Mouse (Mus musculus) MEL (cell line): Measurements from ENCODE around the gene Hist1h1t. TPM values are rescaled to one million over a fixed set of nuclear protein-coding genes. Genes with fewer than 3 reads are reported as not detected.

Source experiments
- DNase-seq: peaks from one replicate; pipeline ENCODE4 v3.0.0; 2011; ENCODE audit warnings: low read depth, low spot score
- H3K27ac ChIP-seq: 2 replicates; pipeline ENCODE4 v1.5.1; 2012; ENCODE audit warnings: low read depth, mild to moderate bottlenecking, control low read depth, low read length, moderate library complexity; ENCODE audit not compliant: control insufficient read depth
- H3K27me3 ChIP-seq, 2 experiments: fragments of 150-350 bp in 1 of 2; sonication (generic) in 1 of 2; 2 replicates each; pipeline ENCODE4 v1.6.1; 2012; ENCODE audit warnings: low read length in 2 of 2, mild to moderate bottlenecking in 2 of 2, improper control_type of control experiment in 1 of 2, moderate library complexity in 1 of 2; ENCODE audit not compliant: insufficient read depth in 2 of 2, control insufficient read depth in 1 of 2
- H3K36me3 ChIP-seq, 2 experiments: 2 replicates each; pipeline ENCODE4 v1.6.1; 2012 to 2014; ENCODE audit warnings: low read length in 2 of 2, improper control_type of control experiment in 1 of 2, inconsistent platforms in 1 of 2, mild to moderate bottlenecking in 1 of 2; ENCODE audit not compliant: insufficient read depth in 2 of 2, control insufficient read depth in 1 of 2
- H3K4me1 ChIP-seq, 2 experiments: fragments of 150-350 bp in 1 of 2; sonication (generic) in 1 of 2; 2 replicates each; pipeline ENCODE4 v1.6.1; 2012; ENCODE audit warnings: low read length in 2 of 2, improper control_type of control experiment in 1 of 2, mild to moderate bottlenecking in 1 of 2; ENCODE audit not compliant: insufficient read depth in 2 of 2, control insufficient read depth in 1 of 2
- H3K4me3 ChIP-seq, 2 experiments: fragments of 150-350 bp in 1 of 2; sonication (generic) in 1 of 2; 2 replicates each; pipeline ENCODE4 v1.5.1; 2012; ENCODE audit warnings: low read depth in 2 of 2, low read length in 2 of 2, mild to moderate bottlenecking in 2 of 2, moderate library complexity in 2 of 2, control low read depth in 1 of 2, improper control_type of control experiment in 1 of 2; ENCODE audit not compliant: control insufficient read depth in 1 of 2, insufficient read depth in 1 of 2
- H3K79me2 ChIP-seq: 2 replicates; pipeline ENCODE4 v1.6.1; 2012; ENCODE audit warnings: mild to moderate bottlenecking, low read length, moderate library complexity; ENCODE audit not compliant: control insufficient read depth, poor library complexity, insufficient read depth
- H3K9ac ChIP-seq: 2 replicates; pipeline ENCODE4 v1.6.1; 2012; ENCODE audit warnings: low read depth, mild to moderate bottlenecking, control low read depth, low read length, moderate library complexity; ENCODE audit not compliant: control insufficient read depth, poor library complexity, severe bottlenecking
- H3K9me3 ChIP-seq: fragments of 150-350 bp; sonication (generic); replicated peaks from 2 replicates; pipeline ENCODE4 v1.6.1; 2012; ENCODE audit warnings: mild to moderate bottlenecking, low read length, improper control_type of control experiment, moderate library complexity; ENCODE audit not compliant: insufficient read depth
- BHLHE40 ChIP-seq: IDR thresholded peaks from 2 replicates; pipeline ENCODE4 v1.6.1; 2012; ENCODE audit warnings: low read depth, mild to moderate bottlenecking, inconsistent platforms, low read length, improper control_type of control experiment, borderline replicate concordance
- CHD1 ChIP-seq: IDR thresholded peaks from 2 replicates; pipeline ENCODE4 v1.6.1; 2012; ENCODE audit warnings: low read depth, mild to moderate bottlenecking, inconsistent platforms, low read length, improper control_type of control experiment
- CHD2 ChIP-seq: IDR thresholded peaks from 2 replicates; pipeline ENCODE4 v1.6.1; 2011; ENCODE audit warnings: low read length, improper control_type of control experiment
- E2F4 ChIP-seq: IDR thresholded peaks from 2 replicates; pipeline ENCODE4 v1.6.1; 2011; ENCODE audit warnings: low read depth, low read length, improper control_type of control experiment, borderline replicate concordance
- ELF1 ChIP-seq: IDR thresholded peaks from 2 replicates; pipeline ENCODE4 v1.6.1; 2014; ENCODE audit warnings: low read depth, mild to moderate bottlenecking, inconsistent platforms, low read length, improper control_type of control experiment, moderate library complexity
- EP300 ChIP-seq, 2 experiments: IDR thresholded peaks; 2 replicates each; pipeline ENCODE4 v1.6.1; 2011; ENCODE audit warnings: improper control_type of control experiment in 2 of 2, low read length in 2 of 2, low read depth in 1 of 2, mild to moderate bottlenecking in 1 of 2
- GABPA ChIP-seq: IDR thresholded peaks from 2 replicates; pipeline ENCODE4 v1.6.1; 2012; ENCODE audit warnings: low read depth, mild to moderate bottlenecking, inconsistent platforms, low read length, improper control_type of control experiment, moderate library complexity
- GATA1 ChIP-seq: IDR thresholded peaks from 2 replicates; pipeline ENCODE4 v1.6.1; 2011; ENCODE audit warnings: low read depth, low read length, improper control_type of control experiment
- JUND ChIP-seq: IDR thresholded peaks from 2 replicates; pipeline ENCODE4 v1.6.1; 2011; ENCODE audit warnings: low read depth, mild to moderate bottlenecking, improper control_type of control experiment, low read length
- MAX ChIP-seq: IDR thresholded peaks from 2 replicates; pipeline ENCODE4 v1.6.1; 2011; ENCODE audit warnings: low read length, improper control_type of control experiment
- MEF2A ChIP-seq: IDR thresholded peaks from 2 replicates; pipeline ENCODE4 v1.6.1; 2014; ENCODE audit warnings: low read depth, mild to moderate bottlenecking, inconsistent platforms, low read length, improper control_type of control experiment; ENCODE audit not compliant: poor library complexity, insufficient replicate concordance, severe bottlenecking; ENCODE audit errors: extremely low read depth
- MXI1 ChIP-seq: IDR thresholded peaks from 2 replicates; pipeline ENCODE4 v1.6.1; 2011; ENCODE audit warnings: mild to moderate bottlenecking, low read depth, low read length, improper control_type of control experiment
- POLR2A ChIP-seq, 2 experiments: IDR thresholded peaks; 2 replicates each; pipeline ENCODE4 v1.6.1; 2011 to 2012; ENCODE audit warnings: low read length in 2 of 2, mild to moderate bottlenecking in 2 of 2, control low read depth in 1 of 2, improper control_type of control experiment in 1 of 2, low read depth in 1 of 2, moderate library complexity in 1 of 2; ENCODE audit not compliant: control insufficient read depth in 1 of 2, insufficient read depth in 1 of 2, poor library complexity in 1 of 2
- POLR2AphosphoS2 ChIP-seq: IDR thresholded peaks from 2 replicates; pipeline ENCODE4 v1.6.1; 2011; ENCODE audit warnings: low read length, improper control_type of control experiment
- POLR2AphosphoS5 ChIP-seq: IDR thresholded peaks from 2 replicates; pipeline ENCODE4 v1.6.1; 2012; ENCODE audit warnings: low read depth, borderline replicate concordance, mild to moderate bottlenecking, inconsistent platforms, low read length, moderate library complexity, mixed read lengths
- RAD21 ChIP-seq: IDR thresholded peaks from 2 replicates; pipeline ENCODE4 v1.6.1; 2011; ENCODE audit warnings: mild to moderate bottlenecking, low read depth, low read length, improper control_type of control experiment
- RCOR1 ChIP-seq: IDR thresholded peaks from 2 replicates; pipeline ENCODE4 v1.6.1; 2012; ENCODE audit warnings: low read depth, mild to moderate bottlenecking, inconsistent platforms, low read length, improper control_type of control experiment
- SMC3 ChIP-seq: IDR thresholded peaks from 2 replicates; pipeline ENCODE4 v1.6.1; 2011; ENCODE audit warnings: low read depth, low read length, improper control_type of control experiment
- TAL1 ChIP-seq: IDR thresholded peaks from 2 replicates; pipeline ENCODE4 v1.6.1; 2012; ENCODE audit warnings: mild to moderate bottlenecking, inconsistent platforms, low read length, moderate library complexity, mixed read lengths
- TBP ChIP-seq: IDR thresholded peaks from 2 replicates; pipeline ENCODE4 v1.8.0; 2011; ENCODE audit warnings: low read depth, low read length, improper control_type of control experiment
- UBTF ChIP-seq: IDR thresholded peaks from 2 replicates; pipeline ENCODE4 v1.6.1; 2012; ENCODE audit warnings: low read depth, mild to moderate bottlenecking, inconsistent platforms, low read length, improper control_type of control experiment, moderate library complexity, borderline replicate concordance; ENCODE audit not compliant: insufficient read depth
- USF1 ChIP-seq: IDR thresholded peaks from 2 replicates; pipeline ENCODE4 v1.6.1; 2014; ENCODE audit warnings: low read depth, mild to moderate bottlenecking, inconsistent platforms, low read length, improper control_type of control experiment, moderate library complexity
- USF2 ChIP-seq, 2 experiments: IDR thresholded peaks; 2 replicates each; pipeline ENCODE4 v1.6.1; 2011 to 2012; ENCODE audit warnings: improper control_type of control experiment in 2 of 2, low read length in 2 of 2, borderline replicate concordance in 1 of 2, inconsistent platforms in 1 of 2, low read depth in 1 of 2, mild to moderate bottlenecking in 1 of 2; ENCODE audit not compliant: insufficient read depth in 1 of 2
- ZC3H11A ChIP-seq: IDR thresholded peaks from 2 replicates; pipeline ENCODE4 v1.6.1; 2012; ENCODE audit warnings: low read depth, mild to moderate bottlenecking, inconsistent platforms, low read length, improper control_type of control experiment
- ZNF384 ChIP-seq: IDR thresholded peaks from 2 replicates; pipeline ENCODE4 v1.6.1; 2012; ENCODE audit warnings: low read depth, mild to moderate bottlenecking, inconsistent platforms, low read length, improper control_type of control experiment
- polyA plus RNA-seq, 2 experiments: library from polyadenylated mRNA; stranded (reverse) in 1 of 2; unstranded in 1 of 2; fragments of >175 nt in 1 of 2; fragments of >200 nt in 1 of 2; gene quantifications; 2 replicates each; pipeline versions ENCODE4 v1.2.1 to v1.2.4; 2012; ENCODE audit warnings: low replicate concordance in 2 of 2, low read depth in 1 of 2; ENCODE audit not compliant: insufficient read length in 2 of 2, insufficient read depth in 1 of 2, missing spikeins in 1 of 2
- total RNA-seq: library from RNA; depleted of rRNA; stranded (reverse); fragments of 300-350 nt; gene quantifications from 2 replicates; pipeline ENCODE4 v1.2.3, GENCODE M21; 2012

Hist1h1t gene
- total and polyA plus RNA-seq, 3 experiments = 2.7 TPM; not detected in 2

DNA sequence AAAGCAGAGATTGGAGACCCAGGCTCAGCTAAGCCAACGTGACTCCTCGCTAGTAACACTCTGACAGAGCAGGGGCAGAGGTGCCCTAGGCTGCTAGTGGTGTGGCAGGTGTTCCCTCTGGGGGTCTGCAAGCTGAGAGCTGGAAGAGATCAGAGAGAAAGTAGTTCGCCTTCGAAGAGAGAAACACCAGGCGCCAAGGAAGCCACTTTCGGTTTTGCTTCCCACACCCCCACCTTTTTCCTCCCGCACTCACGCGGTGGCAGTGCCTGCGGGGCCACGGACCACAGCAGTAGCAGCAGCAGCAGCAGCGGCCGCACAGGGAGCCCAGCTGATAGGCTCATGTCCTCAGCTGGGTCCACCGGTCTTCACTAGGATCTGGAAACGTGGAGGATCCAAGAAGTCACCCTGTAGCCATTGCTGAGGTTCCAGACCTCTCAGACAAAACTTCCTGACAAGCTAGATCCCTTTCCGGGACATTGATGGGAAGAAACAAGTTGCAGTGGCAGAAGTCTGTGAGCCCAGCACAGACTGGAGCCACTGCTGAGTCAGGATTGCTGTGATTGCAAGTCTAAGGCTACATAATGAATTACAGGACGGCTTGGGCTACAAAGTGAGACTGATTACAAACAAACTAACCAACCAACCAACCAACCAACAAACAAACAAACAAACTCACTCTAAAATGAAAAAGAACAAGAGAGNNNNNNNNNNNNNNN is 14.9 kb downstream of the Hist1h1t start, which contains the start of gene Hfe:
Gene Hfe, minus strand, starts transcription at position 481 of the 716 bp plus-strand sequence.
- Histone ChIP-seq H3K79me2 (no peaks in the 10 kb centered on the region), H3K9me3 (no peaks in the 10 kb centered on the region), H3K9ac (no peak within 1 kb of the TSS), H3K27ac (no peak within 1 kb of the TSS), H3K4me1 (peaks cover 2 to 16% of the 10 kb centered on the region in 2 experiments), H3K36me3 (peaks cover 0 to 13% of the 10 kb centered on the region in 2 experiments; a peak in 2 of 4 replicates), H3K27me3 (no peaks in the 10 kb centered on the region), H3K4me3 (no peak within 1 kb of the TSS)
- TF ChIP-seq RAD21 (no peak), POLR2AphosphoS2 (no peak), ZC3H11A (no peak), ELF1 (no peak), JUND (no peak), GABPA (no peak), USF2 (IDR thresholded peaks at IDR 0.05; ENCODE audit: borderline replicate concordance in 1 of 2, insufficient read depth in 1 of 2, low read depth in 1 of 2, low read length in 2 of 2) (no peak), BHLHE40 (no peak), TAL1 (no peak), USF1 (no peak), MAX (no peak), MXI1 (no peak), CHD1 (no peak), RCOR1 (no peak), POLR2A (IDR thresholded peaks at IDR 0.05; ENCODE audit: control insufficient read depth in 1 of 2, insufficient read depth in 1 of 2, low read depth in 1 of 2, low read length in 2 of 2, poor library complexity in 1 of 2) (no peak), UBTF (no peak)
- DNase-seq = no peak

DNA sequence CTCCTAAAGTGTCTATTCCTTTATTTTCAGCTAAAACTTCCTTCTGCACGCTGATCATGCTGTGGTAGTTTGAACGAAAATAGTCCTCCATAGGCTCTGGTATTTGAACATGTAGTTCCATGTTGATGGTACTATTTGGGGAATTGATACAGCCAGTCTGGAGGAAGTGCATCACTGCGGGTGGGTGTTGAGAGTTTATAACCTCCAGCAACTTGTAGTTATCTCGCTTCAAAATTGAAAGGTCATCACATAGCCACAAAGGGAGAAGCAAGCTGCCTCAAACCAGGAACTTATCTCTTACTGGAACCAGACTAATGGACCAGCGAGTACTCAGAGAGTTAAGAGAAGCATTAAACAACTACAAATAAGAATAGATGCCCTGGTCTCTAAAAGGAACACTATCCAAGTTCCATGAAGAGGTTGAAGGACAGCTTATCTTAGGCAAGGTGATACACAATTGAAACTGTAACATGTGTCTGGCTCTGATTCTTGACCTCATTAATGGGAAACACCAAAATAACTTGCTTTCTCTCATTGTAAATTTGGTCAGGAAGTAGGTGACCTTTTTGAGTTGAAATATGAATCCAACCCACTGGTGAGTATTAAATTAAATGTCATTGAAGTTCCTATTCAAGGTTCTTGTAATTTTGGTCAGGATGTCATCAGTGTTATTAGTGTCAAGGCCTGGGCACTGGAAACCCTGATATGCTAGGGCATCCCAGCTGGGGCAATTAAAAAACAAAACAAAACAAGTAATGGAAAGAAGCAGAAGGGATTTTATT is 20.8 kb downstream of the Hist1h1t start:
- H3K4me3 ChIP-seq = no peak overlapping the region
- no peak overlapping the region for H3K9ac ChIP-seq
- H3K4me1 ChIP-seq = peaks cover 10 to 21% of the 10 kb centered on the region in 2 experiments
- TF ChIP-seq SMC3 = no peak
- TF ChIP-seq EP300 (IDR thresholded peaks at IDR 0.05; ENCODE audit: low read depth in 1 of 2, low read length in 2 of 2) = peak in 1 of 2 experiments; percentile 24; a peak in 3 of 4 replicates
- TF ChIP-seq E2F4 = no peak
- TF ChIP-seq POLR2AphosphoS5 = no peak
- TF ChIP-seq USF1 = no peak
- TF ChIP-seq TBP = peak; percentile 14; the same call in 1 of the 2 replicates
- TF ChIP-seq MEF2A = no peak
- no peak for TF ChIP-seq BHLHE40
- 0 out of 2 replicates have a peak, but pooled peaks have one; percentile 46 for TF ChIP-seq GATA1
- no peak for TF ChIP-seq CHD2
- TF ChIP-seq CHD1 = no peak
- TF ChIP-seq ZNF384 = no peak
- H3K36me3 ChIP-seq = peaks cover 0 to 33% of the 10 kb centered on the region in 2 experiments; a peak in 2 of 4 replicates
- H3K27ac ChIP-seq = no peak overlapping the region
- no peaks in the 10 kb centered on the region for H3K27me3 ChIP-seq
- no peaks in the 10 kb centered on the region for H3K79me2 ChIP-seq
- no peaks in the 10 kb centered on the region for H3K9me3 ChIP-seq
- peak; percentile 62 for DNase-seq
